Mouse (Mus musculus) cerebral cortex, adult 2 months (tissue): ENCODE results near the gene Apbb2.

ENCODE experiments used
- WGBS: fragments of 180-500 bp; shearing (Covaris S2); methylation state at CpG from one replicate; pipeline ENCODE4 v1.1.7; 2018; 5-methylcytosine and 5-hydroxymethylcytosine counted together

Apbb2 gene

GRCm38 (mm10) chr5:66602287-66602820, 16.2 kb downstream of the Apbb2 start:
- WGBS = 38% methylated on average over 9 of the region's 9 CpGs

- WGBS = 85% methylated on average over 8 of the region's 8 CpGs
Measured at GRCm38 (mm10) chr5:66600415-66600814, 18.2 kb downstream of the Apbb2 start.

- whole genome bisulfite sequencing = 83% methylated on average over 9 of the region's 9 CpGs
Measured at GRCm38 (mm10) chr5:66599888-66600287, 18.7 kb downstream of the Apbb2 start.

GRCm38 (mm10) chr5:66596296-66596695, 22.3 kb downstream of the Apbb2 start:
- 85% methylated on average over 3 of the region's 3 CpGs for WGBS

GRCm38 (mm10) chr5:66594881-66595280, 23.7 kb downstream of the Apbb2 start:
- 92% methylated on average over 14 of the region's 14 CpGs for WGBS

GRCm38 (mm10) chr5:66586236-66586745, 32.3 kb downstream of the Apbb2 start:
- WGBS = 57% methylated on average over 6 of the region's 6 CpGs

- 81% methylated on average over 4 of the region's 4 CpGs for WGBS
Measured at GRCm38 (mm10) chr5:66583019-66583406, 35.6 kb downstream of the Apbb2 start.

- 88% methylated on average over 17 of the region's 17 CpGs for WGBS
Measured at GRCm38 (mm10) chr5:66582281-66583018, 36.1 kb downstream of the Apbb2 start.

- 64% methylated on average over 4 of the region's 4 CpGs for WGBS
Measured at GRCm38 (mm10) chr5:66579066-66579465, 39.5 kb downstream of the Apbb2 start.

GRCm38 (mm10) chr5:66576299-66576698, 42.3 kb downstream of the Apbb2 start:
- 45% methylated on average over 9 of the region's 9 CpGs for WGBS

GRCm38 (mm10) chr5:66575148-66575547, 43.4 kb downstream of the Apbb2 start:
- WGBS = 49% methylated on average over 13 of the region's 13 CpGs

- WGBS = 75% methylated on average over 4 of the region's 4 CpGs
Measured at GRCm38 (mm10) chr5:66573266-66573665, 45.3 kb downstream of the Apbb2 start.

- 80% methylated on average over 13 of the region's 13 CpGs for WGBS
Measured at GRCm38 (mm10) chr5:66572086-66572855, 46.3 kb downstream of the Apbb2 start.

GRCm38 (mm10) chr5:66570709-66571108, 47.9 kb downstream of the Apbb2 start:
- WGBS = 74% methylated on average over 5 of the region's 5 CpGs

GRCm38 (mm10) chr5:66569141-66569801, 49.3 kb downstream of the Apbb2 start:
- 71% methylated on average over 9 of the region's 9 CpGs for WGBS

GRCm38 (mm10) chr5:66568002-66568401, 50.6 kb downstream of the Apbb2 start:
- WGBS = 58% methylated on average over 5 of the region's 5 CpGs

- WGBS = 92% methylated on average over 6 of the region's 6 CpGs
Measured at GRCm38 (mm10) chr5:66567424-66567823, 51.2 kb downstream of the Apbb2 start.

- 57% methylated on average over 8 of the region's 8 CpGs for WGBS
Measured at GRCm38 (mm10) chr5:66559591-66560175, 58.9 kb downstream of the Apbb2 start.

- 76% methylated on average over 7 of the region's 7 CpGs for WGBS
Measured at GRCm38 (mm10) chr5:66558094-66558493, 60.5 kb downstream of the Apbb2 start.

GRCm38 (mm10) chr5:66552246-66552645, 66.3 kb downstream of the Apbb2 start:
- WGBS = 75% methylated on average over 9 of the region's 9 CpGs

- WGBS = 86% methylated on average over 5 of the region's 5 CpGs
Measured at GRCm38 (mm10) chr5:66550292-66550691, 68.3 kb downstream of the Apbb2 start.

- 25% methylated on average over 1 of the region's 1 CpGs for WGBS
Measured at GRCm38 (mm10) chr5:66549691-66550090, 68.9 kb downstream of the Apbb2 start.
